Mouse (Mus musculus) telencephalon, adult 2 months (tissue): ENCODE measurements at regions not wholly inside any gene's neighbourhood (a gene's known extent, or its start where the extent isn't known, plus 50 kb on each side); places are given as distances from the start of the nearest gene placed in this dataset.

Source experiments
- DNase-seq: peaks from one replicate; pipeline ENCODE4 v3.0.0-alpha.2; 2011; ENCODE audit warnings: low read depth, low spot score

DNA sequence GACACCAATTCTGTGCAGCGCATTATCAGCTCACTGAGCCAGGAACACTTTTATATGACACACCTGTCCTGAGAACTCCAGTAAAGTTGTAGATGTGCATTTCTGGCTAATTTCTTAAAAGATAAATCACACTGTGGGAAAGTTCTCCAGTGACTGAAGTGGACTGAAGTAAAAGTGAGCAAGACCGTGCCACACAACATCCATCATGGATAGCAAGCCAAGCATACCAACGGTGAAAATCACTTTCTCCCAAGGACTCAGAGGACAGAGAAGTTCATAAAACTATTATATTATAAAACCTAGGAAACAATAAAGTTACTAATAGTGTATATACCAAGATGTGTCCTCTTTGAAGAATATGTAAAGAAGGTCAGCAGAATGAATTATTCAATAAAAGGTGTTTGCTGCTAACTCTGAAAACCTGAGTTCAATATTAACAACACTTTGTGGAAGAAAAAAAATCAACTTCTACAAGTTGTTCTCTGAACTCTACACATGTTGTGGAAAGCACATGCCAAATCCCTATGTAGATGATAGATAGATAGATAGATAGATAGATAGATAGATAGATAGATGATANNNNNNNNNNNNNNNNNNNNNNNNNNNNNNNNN lies 298.2 kb upstream of the Igbp1b start:
- DNase-seq, result no peak

- DNase-seq, result peak; percentile 13
These were observed 292.5 kb upstream of the Igbp1b start for GRCm38 (mm10) chr6:138950888-138951287.

DNA sequence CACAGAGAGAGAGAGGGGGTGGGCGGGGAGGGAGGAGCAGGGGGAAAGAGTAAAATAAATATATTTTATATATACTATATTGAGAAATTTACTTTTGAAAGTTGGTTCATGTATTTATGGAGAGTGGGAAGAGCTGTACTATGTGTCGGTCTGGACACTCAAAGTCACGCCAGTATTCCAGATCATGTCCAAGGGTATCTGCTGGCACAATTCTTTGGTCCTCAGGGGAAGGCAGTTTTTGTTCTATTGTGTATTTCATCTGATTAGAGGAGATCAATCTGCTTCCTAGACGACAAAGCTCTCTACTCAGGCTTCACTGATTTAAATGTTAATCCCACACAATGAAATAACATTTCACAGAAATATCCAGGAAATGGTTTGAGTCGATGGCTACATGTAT lies 288.3 kb upstream of the Igbp1b start:
- DNase-seq, result no peak

GRCm38 (mm10) chr6:138945432-138945831 lies 287.1 kb upstream of the Igbp1b start:
- peak; percentile 60 for DNase-seq

DNA sequence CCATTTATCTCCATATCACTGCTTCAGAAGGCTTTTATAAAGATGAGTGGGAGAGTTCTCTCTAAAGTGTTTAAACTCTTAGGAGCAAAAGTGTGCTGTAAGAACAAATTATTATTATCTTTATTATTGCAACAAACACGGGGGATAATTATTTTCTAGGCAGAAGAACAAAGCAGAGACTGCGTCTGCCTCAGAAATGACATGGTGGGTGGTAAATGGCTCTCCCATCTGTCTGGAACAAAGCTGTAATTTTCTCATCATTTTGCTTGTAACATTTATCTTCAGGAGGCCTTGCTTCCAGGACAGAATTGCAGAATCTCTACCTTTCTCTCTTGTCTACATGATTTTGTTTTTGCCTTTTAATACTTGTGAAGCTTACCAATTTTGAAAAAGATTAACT lies 261.8 kb upstream of the Igbp1b start:
- DNase-seq, result no peak

DNA sequence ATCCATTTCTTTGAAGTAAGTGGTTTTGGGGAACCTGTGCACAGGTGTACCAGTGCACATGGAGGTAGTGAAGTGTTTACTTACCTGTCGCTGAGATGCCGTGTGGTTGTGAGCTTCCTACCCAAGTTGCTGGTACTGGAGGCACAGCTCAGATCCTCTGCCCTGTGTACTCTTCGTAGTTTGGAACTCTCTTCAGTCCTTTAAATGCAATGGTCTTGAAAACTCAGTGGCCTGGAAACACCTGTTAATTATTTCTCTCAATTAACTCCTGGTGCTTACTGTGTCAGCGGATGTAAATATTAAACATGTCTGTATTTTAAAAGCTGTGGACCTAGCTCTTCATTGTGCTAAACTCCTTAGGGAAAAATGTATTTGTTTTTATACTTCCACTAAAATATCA lies 261.2 kb upstream of the Igbp1b start:
- DNase-seq, result no peak

GRCm38 (mm10) chr6:138914981-138915380 lies 256.6 kb upstream of the Igbp1b start:
- DNase-seq, result no peak

GRCm38 (mm10) chr6:138873610-138874009 lies 215.3 kb upstream of the Igbp1b start:
- DNase-seq, result no peak

DNA sequence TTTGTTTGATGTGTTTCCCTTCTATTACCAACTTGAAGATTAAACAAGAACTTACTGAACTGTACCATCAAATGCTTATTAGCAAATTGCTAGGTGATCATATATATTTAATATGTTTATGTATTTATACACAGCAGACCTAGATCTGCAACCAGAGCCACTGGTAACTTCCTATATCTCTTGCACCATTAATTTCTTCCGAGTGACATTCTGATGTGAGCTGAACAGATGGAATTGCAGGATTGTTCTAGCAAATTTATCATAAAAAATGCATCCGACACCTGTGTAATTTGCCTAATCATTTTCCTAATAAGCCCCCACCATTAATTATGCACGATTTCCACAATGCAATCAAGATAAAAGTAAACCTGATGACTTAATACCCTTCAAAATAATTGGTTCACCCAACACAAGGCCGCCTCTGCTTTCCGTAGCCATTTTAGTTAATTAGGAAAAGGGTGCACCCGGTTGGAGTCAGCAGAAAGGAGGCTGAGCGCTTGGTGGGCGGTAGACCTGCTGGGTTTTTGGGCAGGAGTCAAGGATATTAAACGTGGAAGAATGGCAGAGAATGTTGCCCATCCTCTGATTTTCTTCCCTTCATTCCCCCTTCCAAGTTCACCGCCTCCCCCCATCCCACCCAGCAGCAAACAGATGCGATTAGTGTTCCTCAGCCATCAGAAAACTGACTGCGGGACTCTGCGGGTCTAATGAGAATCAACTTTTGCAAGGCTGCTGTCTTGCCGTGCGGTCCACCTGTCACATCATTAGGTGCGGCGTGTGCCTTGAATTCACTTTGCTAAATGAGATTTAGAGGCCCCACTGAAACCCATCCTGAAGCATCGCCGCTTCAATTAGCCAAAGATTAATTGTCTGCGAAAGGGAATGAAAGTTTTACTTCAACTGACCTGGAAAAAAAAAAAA lies 214.4 kb upstream of the Igbp1b start:
- DNase-seq, result no peak

- no peak for DNase-seq
These were observed 179.7 kb upstream of the Igbp1b start for GRCm38 (mm10) chr6:138838043-138838442.

DNA sequence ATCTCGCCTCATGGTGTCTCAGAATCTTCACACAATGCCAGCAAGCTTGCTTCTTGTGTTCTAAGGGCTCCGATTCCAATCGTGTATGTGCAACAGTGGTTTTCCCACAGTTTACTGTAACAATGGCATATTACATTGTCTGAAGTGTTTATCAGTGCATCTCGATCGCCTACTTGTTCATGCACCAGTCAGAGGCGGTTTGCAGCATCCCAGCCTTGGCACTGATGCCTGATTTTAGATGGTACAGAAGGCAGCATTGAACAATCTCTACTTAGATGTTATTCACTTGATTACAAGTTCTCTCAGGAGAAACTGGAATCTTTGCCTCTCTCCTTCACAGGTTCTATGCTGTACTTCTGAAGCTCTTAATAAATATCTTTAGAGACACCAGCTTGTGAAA lies 176.5 kb upstream of the Igbp1b start:
- no peak for DNase-seq

DNA sequence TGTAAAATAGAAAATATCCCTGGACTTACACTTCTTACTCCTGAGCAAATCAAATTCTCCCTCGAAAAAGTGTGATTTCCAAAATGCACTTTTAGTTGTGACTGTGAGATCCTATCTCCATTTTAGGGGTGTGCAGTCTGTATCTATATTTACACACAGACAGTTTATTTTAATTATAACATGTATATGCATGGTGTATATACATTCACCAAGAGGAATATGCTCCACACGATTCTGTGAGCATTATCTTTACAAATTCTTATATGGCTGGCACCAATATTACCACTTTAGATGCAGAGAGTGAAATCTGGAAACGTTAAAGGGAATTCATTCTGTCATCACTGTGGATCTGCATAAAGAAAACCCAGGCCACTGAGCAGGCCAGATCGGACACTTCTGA lies 143.5 kb upstream of the Igbp1b start:
- peak; percentile 31 for DNase-seq

GRCm38 (mm10) chr6:138800836-138801740 lies 142.7 kb upstream of the Igbp1b start:
- DNase-seq, result peak; percentile 73

DNA sequence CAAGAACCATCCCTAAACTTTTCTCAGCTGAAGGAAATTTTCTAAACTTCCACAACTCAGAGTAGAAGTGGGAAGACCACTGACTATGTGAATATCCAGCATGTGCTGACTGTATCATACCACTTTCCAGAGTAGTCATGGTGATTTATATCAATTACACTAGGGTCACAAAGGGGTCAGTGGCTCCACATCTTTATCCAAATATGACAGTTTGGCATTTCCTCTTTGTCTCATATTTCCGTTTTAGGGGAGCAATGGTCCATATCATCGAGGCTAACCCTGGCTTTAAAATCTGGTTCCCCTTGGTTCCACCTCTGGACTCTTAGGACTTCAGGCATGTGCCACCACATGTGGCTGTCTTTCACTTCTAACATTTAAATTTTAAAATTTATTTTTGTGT lies 136.4 kb upstream of the Igbp1b start:
- no peak for DNase-seq

GRCm38 (mm10) chr6:138792802-138793201 lies 134.5 kb upstream of the Igbp1b start:
- no peak for DNase-seq

DNA sequence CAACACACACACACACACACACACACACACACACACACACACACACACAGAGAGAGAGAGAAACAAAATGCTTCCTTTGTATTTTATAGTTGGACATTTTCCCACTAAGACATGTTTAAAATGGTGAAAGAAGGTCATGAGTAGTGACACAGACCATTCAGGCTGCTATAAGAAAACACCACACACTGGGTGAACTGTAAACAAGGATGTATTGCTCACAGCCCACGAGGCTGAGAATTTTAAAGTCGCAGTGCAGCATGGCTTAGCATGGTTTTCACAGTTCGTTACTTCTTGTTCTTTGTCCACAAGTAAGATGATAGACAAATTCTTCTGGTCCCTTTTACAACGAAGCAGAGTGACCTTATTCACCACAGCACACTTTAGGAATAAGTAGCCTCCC lies 124.6 kb upstream of the Igbp1b start:
- no peak for DNase-seq

- DNase-seq, result no peak
These were observed 124.1 kb upstream of the Igbp1b start for GRCm38 (mm10) chr6:138782470-138782869.

- DNase-seq, result no peak
These were observed 103.6 kb upstream of the Igbp1b start for GRCm38 (mm10) chr6:138761991-138762390.

GRCm38 (mm10) chr6:138754955-138755303 lies 96.6 kb upstream of the Igbp1b start:
- DNase-seq, result no peak

GRCm38 (mm10) chr6:138754302-138754954 lies 96.1 kb upstream of the Igbp1b start:
- no peak for DNase-seq

- no peak for DNase-seq
These were observed 59.4 kb upstream of the Igbp1b start for GRCm38 (mm10) chr6:138717698-138718097.
